Mouse (Mus musculus): ENCODE measurements around the gene Runx1. TPM values are rescaled to one million over a fixed set of nuclear protein-coding genes. Genes with fewer than 3 reads are reported as not detected.

The Runx1 gene
- total and polyA plus RNA-seq, 3 experiments, result 3.1 to 10.9 (median 4.7) TPM

- DNase-seq (ENCODE audit: extremely low read depth), result peak; percentile 69
- H3K4me3 ChIP-seq (replicated peaks in 1 of 3; ENCODE audit: low read depth in 2 of 3, low read length in 2 of 3, poor library complexity in 1 of 3), result peak overlapping the region in 2 of 3 experiments; percentile 34 to 46
- peak overlapping the region; percentile 95 for H3K27ac ChIP-seq (ENCODE audit: insufficient read depth, low read depth)
- peak; percentile 60 for TF ChIP-seq IRF4 (IDR thresholded peaks at IDR 0.05; ENCODE audit: low read depth, low read length)
- peak; percentile 69 for TF ChIP-seq SIN3A (IDR thresholded peaks at IDR 0.05; ENCODE audit: low read length)
- no peak for TF ChIP-seq POLR2AphosphoS2 (IDR thresholded peaks at IDR 0.05; ENCODE audit: low read depth, low read length)
- TF ChIP-seq MAX (IDR thresholded peaks at IDR 0.05; ENCODE audit: low read length), result peak; percentile 82
- TF ChIP-seq MYC (IDR thresholded peaks at IDR 0.05; ENCODE audit: low read depth, low read length), result peak; percentile 84
- TF ChIP-seq HCFC1 (IDR thresholded peaks at IDR 0.05; ENCODE audit: low read depth, low read length), result no peak
- TF ChIP-seq ZMIZ1 (IDR thresholded peaks at IDR 0.05; ENCODE audit: low read depth, low read length), result peak; percentile 68
- peak; percentile 89 for TF ChIP-seq BHLHE40 (IDR thresholded peaks at IDR 0.05; ENCODE audit: low read depth, low read length)
- TF ChIP-seq JUND (conservative IDR thresholded peaks at IDR 0.05; ENCODE audit: low read depth, low read length), result no peak
- no peak for TF ChIP-seq CHD2 (IDR thresholded peaks at IDR 0.05; ENCODE audit: low read length)
- TF ChIP-seq NELFE (IDR thresholded peaks at IDR 0.05; ENCODE audit: low read depth, low read length), result peak; percentile 43; the same call in 1 of the 2 replicates
- peak; percentile 76 for TF ChIP-seq POLR2A (IDR thresholded peaks at IDR 0.05; ENCODE audit: low read depth, low read length)
- TF ChIP-seq TBP (conservative IDR thresholded peaks at IDR 0.05; ENCODE audit: low read depth, low read length), result peak; percentile 77
- TF ChIP-seq EP300 (IDR thresholded peaks at IDR 0.05; ENCODE audit: low read length), result peak; percentile 48
- TF ChIP-seq PAX5 (IDR thresholded peaks at IDR 0.05; ENCODE audit: low read length), result no peak
- TF ChIP-seq TCF12 (IDR thresholded peaks at IDR 0.05; ENCODE audit: low read depth, low read length), result peak; percentile 88
- peak; percentile 1; the same call in 1 of the 2 replicates for TF ChIP-seq RAD21 (IDR thresholded peaks at IDR 0.05; ENCODE audit: low read depth, low read length)
- TF ChIP-seq ETS1 (conservative IDR thresholded peaks at IDR 0.05; ENCODE audit: low read depth, low read length), result peak; percentile 69
- TF ChIP-seq MXI1 (IDR thresholded peaks at IDR 0.05; ENCODE audit: low read depth, low read length), result peak; percentile 78; the same call in 1 of the 2 replicates
- TF ChIP-seq MEF2A (IDR thresholded peaks at IDR 0.05; ENCODE audit: borderline replicate concordance, low read depth, low read length), result peak; percentile 76; the same call in 1 of the 2 replicates
- TF ChIP-seq USF2 (conservative IDR thresholded peaks at IDR 0.05; ENCODE audit: low read depth, low read length), result no peak
- 0 out of 2 replicates have a peak, but pooled peaks have one; percentile 10 for TF ChIP-seq MAZ (IDR thresholded peaks at IDR 0.05; ENCODE audit: low read depth, low read length)
- TF ChIP-seq CTCF (conservative IDR thresholded peaks at IDR 0.05 in 1 of 2, IDR thresholded peaks at IDR 0.05 in 1 of 2; ENCODE audit: low read depth in 2 of 2, low read length in 2 of 2), result no peak
- in situ Hi-C loops (cut with MboI; ENCODE audit: low pct_ligation_motif_present, low pct_unique_long_range_greater_than_20kb, low sequenced_read_pairs) (no loop called here), dilution Hi-C loops (cut with MboI; ENCODE audit: extremely low pct_ligation_motif_present, extremely low pct_unique_long_range_greater_than_20kb, low sequenced_read_pairs) (no loop called here)
- peaks cover 28 to 81% of the 10 kb centered on the region in 2 experiments for H3K4me1 ChIP-seq (ENCODE audit: control insufficient read depth in 1 of 2, insufficient read depth in 2 of 2)
- no peaks in the 10 kb centered on the region for H3K9me3 ChIP-seq (replicated peaks; ENCODE audit: low read length)
- H3K79me2 ChIP-seq (replicated peaks; ENCODE audit: control insufficient read depth, extremely low read depth, insufficient read depth, poor library complexity, severe bottlenecking), result no peaks in the 10 kb centered on the region
- H3K36me3 ChIP-seq (replicated peaks in 1 of 2; ENCODE audit: control insufficient read depth in 1 of 2, insufficient read depth in 1 of 2, low read length in 1 of 2), result peaks cover 2 to 54% of the 10 kb centered on the region in 2 experiments
- H3K9ac ChIP-seq (ENCODE audit: insufficient read depth, low read depth), result peak overlapping the region; percentile 62
- no peaks in the 10 kb centered on the region for H3K27me3 ChIP-seq (replicated peaks)
- peak overlapping the region; percentile 90 for H3K4me2 ChIP-seq (ENCODE audit: insufficient read depth, low read depth, poor library complexity, severe bottlenecking)
Observed at GRCm38 (mm10) chr16:92674121-92674816, 151.7 kb downstream of the Runx1 start.
